In the genomic region with DNA sequence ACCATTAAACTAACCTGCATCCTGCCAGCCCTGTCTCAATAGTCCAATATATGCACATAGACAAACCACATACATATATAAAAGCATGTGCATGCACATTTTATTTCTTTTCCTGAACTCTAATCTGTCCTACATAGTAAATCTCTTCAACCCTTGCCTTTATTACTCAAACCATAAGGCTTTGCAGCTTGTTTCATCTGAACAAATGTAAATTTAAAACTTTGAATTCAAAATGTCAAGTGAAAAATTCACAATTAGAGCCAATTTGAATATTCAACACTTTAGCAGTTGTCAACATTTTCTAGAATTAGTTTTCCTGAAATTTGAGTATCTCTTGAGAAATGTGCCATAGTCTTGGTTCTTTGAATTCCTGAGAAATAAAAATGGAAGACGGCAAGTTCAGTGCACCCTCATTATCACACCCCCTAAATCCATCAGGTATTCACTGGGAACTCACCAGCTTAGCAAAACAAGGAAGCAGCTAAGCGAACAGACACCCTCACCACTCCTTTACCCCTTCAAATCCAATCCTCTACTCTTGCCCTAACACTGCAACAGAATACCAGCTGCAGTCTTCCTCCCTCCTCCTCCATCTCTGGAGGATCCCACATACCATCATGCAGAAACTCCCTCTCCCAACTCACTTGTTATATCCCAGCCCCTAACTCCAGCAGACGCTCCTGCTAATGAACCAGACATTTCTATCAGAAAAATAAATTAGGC, we compare ENCODE assay signal across 24 mouse cellular contexts. TPM values are rescaled to one million over a fixed set of nuclear protein-coding genes. Genes with fewer than 3 reads are reported as not detected.
"Had no signal": no experiment of that assay in that cellular context is flagged by ENCODE, and none has a peak within 500 bp of the region (broad histone marks: within the 10 kb centered on the region; RNA-seq: fewer than 3 reads in every experiment).

No protein-coding gene starts in this region.

- H3K4me3 ChIP-seq: limb, embryonic 15.5 days; liver, embryonic 12.5 days; midbrain, embryonic 10.5 days; myocyte; neural tube, embryonic 15.5 days had no signal

- H3K9me3 ChIP-seq: limb, embryonic 15.5 days; liver, embryonic 12.5 days; midbrain, embryonic 10.5 days; neural tube, embryonic 15.5 days had no signal

- H3K9ac ChIP-seq: limb, embryonic 15.5 days; liver, embryonic 12.5 days; lung, embryonic 14.5 days; neural tube, embryonic 15.5 days had no signal

- H3K27me3 ChIP-seq: limb, embryonic 15.5 days; liver, embryonic 12.5 days; neural tube, embryonic 15.5 days had no signal

- H3K36me3 ChIP-seq: limb, embryonic 15.5 days; liver, embryonic 12.5 days; midbrain, embryonic 10.5 days; neural tube, embryonic 15.5 days had no signal

- H3K4me2 ChIP-seq: limb, embryonic 15.5 days; liver, embryonic 12.5 days; lung, embryonic 14.5 days; neural tube, embryonic 15.5 days had no signal

- H3K4me1 ChIP-seq: limb, embryonic 15.5 days; liver, embryonic 12.5 days; midbrain, embryonic 10.5 days; neural tube, embryonic 15.5 days had no signal

- DNase-seq: kidney, postnatal 36 days; layer of hippocampus, postnatal 36 days; lung, embryonic 14.5 days; lung, postnatal 10 days; lung, postnatal 4 days; midbrain, embryonic 14.5 days; right cerebral cortex, adult 18-20 months; right cerebral cortex, postnatal 25 days; thymus, postnatal 14 days had no signal

- ATAC-seq: liver, embryonic 12.5 days had no signal

- H3K27ac ChIP-seq: kidney, postnatal 0 days; limb, embryonic 15.5 days; liver, embryonic 12.5 days; midbrain, embryonic 10.5 days; neural tube, embryonic 15.5 days had no signal

RNA-seq across cellular contexts. Expression of a gene that starts 16.6 kb away (rescaled TPM):
- total RNA-seq: layer of hippocampus, adult 8-10 months; layer of hippocampus, postnatal 36 days; left cerebral cortex, adult 8-10 months; left cerebral cortex, postnatal 25 days; megakaryocyte, adult 5-6 weeks had no signal
- polyA plus RNA-seq: kidney, postnatal 0 days; limb, embryonic 11.5 days; limb, embryonic 15.5 days; liver, embryonic 12.5 days; liver, embryonic 16.5 days; lung, embryonic 14.5 days; midbrain, embryonic 10.5 days; midbrain, embryonic 14.5 days; myocyte; neural tube, embryonic 11.5 days; neural tube, embryonic 15.5 days; small intestine, adult 2 months; stomach, embryonic 16.5 days had no signal

RNA-seq across cellular contexts. Expression of a gene that starts 25.1 kb away (rescaled TPM):
- total RNA-seq: layer of hippocampus, adult 8-10 months; layer of hippocampus, postnatal 36 days; left cerebral cortex, adult 8-10 months; left cerebral cortex, postnatal 25 days; megakaryocyte, adult 5-6 weeks had no signal
- polyA plus RNA-seq: kidney, postnatal 0 days; limb, embryonic 11.5 days; limb, embryonic 15.5 days; liver, embryonic 12.5 days; liver, embryonic 16.5 days; lung, embryonic 14.5 days; midbrain, embryonic 10.5 days; midbrain, embryonic 14.5 days; myocyte; neural tube, embryonic 11.5 days; neural tube, embryonic 15.5 days; small intestine, adult 2 months; stomach, embryonic 16.5 days had no signal

RNA-seq across cellular contexts. Expression of a gene that starts 33.6 kb away (rescaled TPM):
- total RNA-seq: layer of hippocampus, adult 8-10 months; layer of hippocampus, postnatal 36 days; left cerebral cortex, adult 8-10 months; left cerebral cortex, postnatal 25 days; megakaryocyte, adult 5-6 weeks had no signal
- polyA plus RNA-seq: kidney, postnatal 0 days; limb, embryonic 11.5 days; limb, embryonic 15.5 days; liver, embryonic 12.5 days; liver, embryonic 16.5 days; lung, embryonic 14.5 days; midbrain, embryonic 10.5 days; midbrain, embryonic 14.5 days; myocyte; neural tube, embryonic 11.5 days; neural tube, embryonic 15.5 days; small intestine, adult 2 months; stomach, embryonic 16.5 days had no signal

RNA-seq across cellular contexts. Expression of a gene that starts 42.1 kb away (rescaled TPM):
- total RNA-seq: layer of hippocampus, adult 8-10 months; layer of hippocampus, postnatal 36 days; left cerebral cortex, adult 8-10 months; left cerebral cortex, postnatal 25 days; megakaryocyte, adult 5-6 weeks had no signal
- polyA plus RNA-seq: kidney, postnatal 0 days; limb, embryonic 11.5 days; limb, embryonic 15.5 days; liver, embryonic 12.5 days; liver, embryonic 16.5 days; lung, embryonic 14.5 days; midbrain, embryonic 10.5 days; midbrain, embryonic 14.5 days; myocyte; neural tube, embryonic 11.5 days; neural tube, embryonic 15.5 days; small intestine, adult 2 months; stomach, embryonic 16.5 days had no signal

RNA-seq across cellular contexts. Expression of a gene that starts 50.6 kb away (rescaled TPM):
- total RNA-seq: layer of hippocampus, adult 8-10 months; layer of hippocampus, postnatal 36 days; left cerebral cortex, adult 8-10 months; left cerebral cortex, postnatal 25 days; megakaryocyte, adult 5-6 weeks had no signal
- polyA plus RNA-seq: kidney, postnatal 0 days; limb, embryonic 11.5 days; limb, embryonic 15.5 days; liver, embryonic 12.5 days; liver, embryonic 16.5 days; lung, embryonic 14.5 days; midbrain, embryonic 10.5 days; midbrain, embryonic 14.5 days; myocyte; neural tube, embryonic 11.5 days; neural tube, embryonic 15.5 days; small intestine, adult 2 months; stomach, embryonic 16.5 days had no signal
